Mouse (Mus musculus) midbrain, postnatal 0 days (tissue): ENCODE results near the gene Msh5. TPM values are rescaled to one million over a fixed set of nuclear protein-coding genes. Genes with fewer than 3 reads are reported as not detected.

ENCODE experiments used
- ATAC-seq: fragments of 200-750 bp; cut with Nextera tagmentation; 2 replicates; pipeline ENCODE4 v1.8.0; 2017; ENCODE audit warnings: moderate number of reproducible peaks, mild to moderate bottlenecking, moderate TSS enrichment, moderate library complexity; ENCODE audit not compliant: low FRiP score
- DNase-seq: peaks from one replicate; pipeline ENCODE4 v3.0.0-alpha.2; 2015; ENCODE audit warnings: low spot score
- H3K27ac ChIP-seq: fragments of 300-500 bp; sonication (generic); 2 replicates; pipeline ENCODE4 v1.5.1; 2014; ENCODE audit warnings: low read depth, mild to moderate bottlenecking, low read length, mixed read lengths
- H3K27me3 ChIP-seq: fragments of 300-500 bp; sonication (generic); 2 replicates; pipeline ENCODE4 v1.6.1; 2014; ENCODE audit warnings: low read length, control low read depth, mixed read lengths; ENCODE audit not compliant: insufficient read depth
- H3K36me3 ChIP-seq: fragments of 300-500 bp; sonication (generic); 2 replicates; pipeline ENCODE4 v1.6.1; 2014; ENCODE audit warnings: low read length, control low read depth, mixed read lengths; ENCODE audit not compliant: insufficient read depth
- H3K4me1 ChIP-seq: fragments of 300-500 bp; sonication (generic); 2 replicates; pipeline ENCODE4 v1.6.1; 2014; ENCODE audit warnings: mild to moderate bottlenecking, control low read depth, antibody characterized with exemption, low read length, mixed read lengths; ENCODE audit not compliant: insufficient read depth
- H3K4me2 ChIP-seq: fragments of 300-500 bp; sonication (generic); 2 replicates; pipeline ENCODE4 v1.6.1; 2014; ENCODE audit warnings: low read depth, mild to moderate bottlenecking, low read length, mixed read lengths; ENCODE audit not compliant: poor library complexity, severe bottlenecking
- H3K4me3 ChIP-seq: fragments of 300-500 bp; sonication (generic); 2 replicates; pipeline ENCODE4 v1.5.1; 2014; ENCODE audit warnings: low read depth, mild to moderate bottlenecking, low read length, moderate library complexity
- H3K9ac ChIP-seq: fragments of 300-500 bp; sonication (generic); replicated peaks from 2 replicates; pipeline ENCODE4 v1.6.1; 2014; ENCODE audit warnings: mild to moderate bottlenecking, low read length, moderate library complexity, mixed read lengths; ENCODE audit not compliant: poor library complexity, severe bottlenecking
- H3K9me3 ChIP-seq: fragments of 300-500 bp; sonication (generic); 2 replicates; pipeline ENCODE4 v1.6.1; 2016; ENCODE audit warnings: low read length, control low read depth
- CTCF ChIP-seq: IDR thresholded peaks from 2 replicates; pipeline ENCODE4 v1.5.1; 2016; ENCODE audit warnings: antibody characterized with exemption, mild to moderate bottlenecking
- WGBS: fragments of 180-500 bp; shearing (Covaris S2); extraction: QIAGEN DNeasy Blood & Tissue Kit; methylation state at CpG from one replicate; pipeline ENCODE4 v1.1.7; 2014; 5-methylcytosine and 5-hydroxymethylcytosine counted together
- polyA plus RNA-seq: library from polyadenylated mRNA; unstranded; fragments of >200 nt; fragmentation: Nextera tagmentation; extraction: Ambion mirVana; gene quantifications from 2 replicates; pipeline ENCODE4 v1.2.1, GENCODE M21; 2015
- total RNA-seq: library from RNA; depleted of rRNA; stranded (reverse); fragments of >200 nt; gene quantifications from 2 replicates; pipeline ENCODE4 v1.2.3, GENCODE M21; 2014

Msh5 gene
- total and polyA plus RNA-seq, 2 experiments from 2014 or later, result 1.3 to 3.8 TPM

DNA sequence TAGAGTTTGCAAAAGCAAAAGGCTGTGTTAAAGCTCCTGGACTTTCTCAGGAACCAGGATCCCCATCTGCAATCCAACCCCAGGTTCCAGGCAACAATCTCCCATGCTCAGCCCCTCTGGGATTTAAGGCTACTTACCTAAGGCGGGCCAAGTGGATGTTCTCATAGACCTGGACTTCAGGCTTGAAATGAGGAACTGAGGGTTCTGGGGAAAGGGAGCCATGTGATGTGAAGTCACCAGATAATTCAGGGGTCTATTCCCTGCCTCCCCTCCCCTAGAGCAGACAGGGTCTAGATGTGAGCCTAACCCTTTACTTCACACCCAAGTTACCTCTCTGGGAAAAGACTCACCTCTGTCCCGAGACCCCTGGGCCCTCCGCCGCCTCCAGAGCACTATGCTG is 34.2 kb upstream of the Msh5 start:
- H3K9ac ChIP-seq, result no peak overlapping the region
- no peak overlapping the region for H3K4me3 ChIP-seq
- H3K4me2 ChIP-seq, result no peak overlapping the region
- no peak for ATAC-seq
- H3K36me3 ChIP-seq, result no peaks in the 10 kb centered on the region
- TF ChIP-seq CTCF, result no peak
- H3K27ac ChIP-seq, result no peak overlapping the region
- no peak for DNase-seq
- H3K4me1 ChIP-seq, result no peaks in the 10 kb centered on the region
- 81% methylated on average over 4 of the region's 4 CpGs for WGBS
- H3K9me3 ChIP-seq, result no peaks in the 10 kb centered on the region
- H3K27me3 ChIP-seq, result no peaks in the 10 kb centered on the region

GRCm38 (mm10) chr17:35080248-35080647 is 33.7 kb upstream of the Msh5 start:
- TF ChIP-seq CTCF, result no peak
- H3K9me3 ChIP-seq, result no peaks in the 10 kb centered on the region

DNA sequence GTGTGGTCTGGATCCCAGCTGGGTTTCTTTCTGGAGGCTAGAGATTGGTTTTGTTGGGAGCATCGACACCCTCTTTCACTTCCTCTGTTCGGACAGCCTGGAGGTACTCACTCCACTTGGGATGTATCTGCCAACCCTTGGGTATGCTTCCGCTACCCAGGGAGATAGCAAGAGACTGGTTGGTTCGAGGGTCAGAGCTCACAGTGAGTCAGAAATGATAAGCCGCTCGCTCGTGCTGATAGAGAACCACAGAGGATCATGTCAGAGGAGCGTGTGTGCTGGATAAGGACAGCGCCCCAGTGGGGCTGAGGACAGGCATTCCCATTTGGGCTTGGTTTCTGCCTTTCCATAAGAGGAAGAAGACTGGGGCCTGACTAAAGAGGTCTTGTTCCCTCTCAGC is 33.2 kb upstream of the Msh5 start:
- Histone ChIP-seq H3K4me1 (no peaks in the 10 kb centered on the region), H3K27ac (no peak overlapping the region), H3K4me2 (no peak overlapping the region), H3K27me3 (no peaks in the 10 kb centered on the region), H3K4me3 (no peak overlapping the region), H3K9me3 (no peaks in the 10 kb centered on the region), H3K9ac (no peak overlapping the region), H3K36me3 (no peaks in the 10 kb centered on the region)
- 62% methylated on average over 9 of the region's 9 CpGs for WGBS
- ATAC-seq (no peak), DNase-seq (no peak)
- no peak for TF ChIP-seq CTCF

More at GRCm38 (mm10) chr17:35080248-35080647, 33.7 kb upstream of the Msh5 start:
- ATAC-seq, result no peak
- DNase-seq, result no peak
- no peaks in the 10 kb centered on the region for H3K36me3 ChIP-seq
- no peak overlapping the region for H3K4me3 ChIP-seq
- no peaks in the 10 kb centered on the region for H3K4me1 ChIP-seq
- WGBS, result 70% methylated on average over 6 of the region's 6 CpGs
- no peak overlapping the region for H3K9ac ChIP-seq
- no peak overlapping the region for H3K27ac ChIP-seq
- H3K4me2 ChIP-seq, result no peak overlapping the region
- H3K27me3 ChIP-seq, result no peaks in the 10 kb centered on the region

- peak; percentile 57 for TF ChIP-seq CTCF
- no peak within 1 kb of the TSS for H3K27ac ChIP-seq
- DNase-seq (peak; percentile 18), ATAC-seq (peak; percentile 58; the same call in 1 of the 2 replicates)
- no peaks in the 10 kb centered on the region for H3K36me3 ChIP-seq
- H3K4me2 ChIP-seq, result peak within 1 kb of the TSS; percentile 35
- no peak within 1 kb of the TSS for H3K9ac ChIP-seq
- H3K4me3 ChIP-seq, result peak within 1 kb of the TSS; percentile 18; the same call in 1 of the 2 replicates
- H3K4me1 ChIP-seq, result no peaks in the 10 kb centered on the region
- H3K9me3 ChIP-seq, result no peaks in the 10 kb centered on the region
- H3K27me3 ChIP-seq, result no peaks in the 10 kb centered on the region
- WGBS, result 12% methylated on average over 14 of the region's 14 CpGs
Observed at GRCm38 (mm10) chr17:35077786-35078233, 31.3 kb upstream of the Msh5 start, which contains the start of gene Ly6g6d. Ly6g6d (minus strand) TSS chr17:35078065.

DNA sequence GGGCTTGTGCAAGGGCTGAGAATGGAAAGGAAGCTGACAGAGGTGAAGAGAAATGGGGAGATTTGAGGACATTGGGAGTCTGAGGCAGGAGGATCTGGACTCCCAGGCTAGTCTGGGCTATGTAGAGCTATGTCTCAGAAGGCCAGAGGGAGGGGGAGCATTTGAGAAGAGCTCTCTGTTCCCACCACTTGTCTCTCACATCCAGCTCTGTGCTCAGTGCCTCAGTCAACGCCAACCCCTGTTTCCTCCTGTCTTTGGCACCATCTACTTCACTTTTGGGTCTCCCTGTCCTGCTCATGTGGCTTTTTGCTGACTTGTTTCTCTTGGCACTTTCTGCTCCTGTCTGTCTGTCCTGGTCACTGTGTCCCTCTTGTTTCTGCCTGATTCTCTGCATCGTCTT is 30.7 kb upstream of the Msh5 start:
- H3K27me3 ChIP-seq, result no peaks in the 10 kb centered on the region
- no peak overlapping the region for H3K27ac ChIP-seq
- peak overlapping the region; percentile 18; the same call in 1 of the 2 replicates for H3K4me3 ChIP-seq
- no peak overlapping the region for H3K9ac ChIP-seq
- H3K4me1 ChIP-seq, result no peaks in the 10 kb centered on the region
- H3K4me2 ChIP-seq, result peak overlapping the region; percentile 35
- DNase-seq (no peak), ATAC-seq (no peak)
- H3K36me3 ChIP-seq, result no peaks in the 10 kb centered on the region
- 40% methylated on average over 2 of the region's 2 CpGs for WGBS
- TF ChIP-seq CTCF, result no peak
- H3K9me3 ChIP-seq, result no peaks in the 10 kb centered on the region

GRCm38 (mm10) chr17:35076507-35077176 is 30.1 kb upstream of the Msh5 start, which contains the start of gene Ly6g6e:
Ly6g6e (plus strand) TSS chr17:35076902.
- WGBS, result 40% methylated on average over 10 of the region's 10 CpGs
- Histone ChIP-seq H3K9ac (no peak within 1 kb of the TSS), H3K27me3 (no peaks in the 10 kb centered on the region), H3K27ac (no peak within 1 kb of the TSS), H3K4me2 (peak within 1 kb of the TSS; percentile 35), H3K9me3 (no peaks in the 10 kb centered on the region), H3K36me3 (no peaks in the 10 kb centered on the region), H3K4me3 (peak within 1 kb of the TSS; percentile 18; the same call in 1 of the 2 replicates), H3K4me1 (no peaks in the 10 kb centered on the region)
- ATAC-seq (no peak), DNase-seq (no peak)
- no peak for TF ChIP-seq CTCF
